Mouse (Mus musculus) bone marrow, adult 2 months (tissue): ENCODE results near the gene Bend7.

Experiments used
- CTCF ChIP-seq: fragments of 200-500 bp; IDR thresholded peaks from 2 replicates; pipeline ENCODE4 v1.5.1; 2011; ENCODE audit warnings: low read length, control low read depth; ENCODE audit not compliant: control insufficient read depth, insufficient read depth
- POLR2A ChIP-seq: fragments of 200-500 bp; IDR thresholded peaks from 2 replicates; pipeline ENCODE4 v1.6.1; 2011; ENCODE audit warnings: low read depth, mild to moderate bottlenecking, control low read depth, low read length, borderline replicate concordance; ENCODE audit not compliant: control insufficient read depth

DNA sequence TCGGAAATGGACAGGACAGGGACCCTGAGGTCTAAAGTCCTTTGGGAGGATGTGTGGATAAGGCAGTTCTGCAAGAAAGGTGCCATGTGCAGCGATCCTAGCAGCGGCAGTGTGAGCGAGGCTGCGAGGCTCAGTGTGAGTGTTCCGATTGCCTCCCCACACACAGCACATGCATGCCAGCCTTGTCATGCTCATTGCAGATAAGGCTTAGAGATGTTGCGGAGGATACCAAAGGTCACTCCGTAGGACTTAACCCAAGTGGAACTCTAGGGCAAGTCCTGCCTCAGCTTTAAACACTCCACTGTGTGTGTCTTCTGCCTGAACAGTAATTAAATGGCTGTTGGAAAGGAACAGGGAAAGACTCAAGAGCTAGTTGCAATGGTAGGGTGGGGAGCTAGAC is 5.5 kb downstream of the Bend7 start:
- no peak for TF ChIP-seq POLR2A
- no peak for TF ChIP-seq CTCF
